In the genomic region with DNA sequence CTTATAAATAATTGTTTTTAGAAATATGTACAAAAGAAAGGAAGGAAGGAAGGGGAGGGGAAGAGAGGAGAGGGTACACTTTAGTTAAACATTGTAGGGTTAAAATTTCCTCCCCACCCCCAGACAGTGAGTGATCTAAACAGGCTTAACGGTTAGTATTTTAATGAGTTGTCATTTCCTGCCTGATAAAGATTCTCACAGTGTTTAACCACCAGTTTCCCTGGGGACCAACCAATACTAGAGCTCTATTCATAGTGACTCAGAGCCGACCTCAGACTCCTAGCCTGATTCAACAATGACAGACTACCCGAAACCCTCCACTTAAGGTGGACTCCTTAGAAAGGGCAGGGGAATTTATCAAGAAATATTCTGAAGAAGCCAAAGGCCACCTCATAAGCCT, we compare ENCODE assay signal across 8 mouse cellular contexts. TPM values are rescaled to one million over a fixed set of nuclear protein-coding genes. Genes with fewer than 3 reads are reported as not detected.
A peak's percentile ranks its signal among the peaks of the same experiment; 100 is the strongest.
DNase-seq lines count a peak whose midpoint lies in the region; ATAC-seq lines count a peak whose summit lies in the region.

No protein-coding gene starts in this region.

- no peaks in the 10 kb centered on the region for H3K27me3 ChIP-seq in lung, embryonic 15.5 days
- no peaks in the 10 kb centered on the region for H3K27me3 ChIP-seq in heart, embryonic 14.5 days (ENCODE audit: control insufficient read depth, insufficient read depth, low read length)

- peaks cover 26% of the 10 kb centered on the region for H3K4me1 ChIP-seq in lung, embryonic 15.5 days
- H3K4me1 ChIP-seq in heart, embryonic 14.5 days (ENCODE audit: control insufficient read depth in 2 of 2, insufficient read depth in 2 of 2, low read length in 2 of 2): peaks cover 4 to 22% of the 10 kb centered on the region in 2 experiments

- WGBS in lung, embryonic 15.5 days: 11% methylated on average over 3 of the region's 3 CpGs
- 16% methylated on average over 3 of the region's 3 CpGs for WGBS in heart, embryonic 14.5 days

- no peak overlapping the region for H3K9ac ChIP-seq in lung, embryonic 15.5 days
- H3K9ac ChIP-seq in heart, embryonic 14.5 days (ENCODE audit: low read length): 0 out of 2 replicates have a peak overlapping the region, but pooled peaks have one; percentile 3

- no peaks in the 10 kb centered on the region for H3K9me3 ChIP-seq in lung, embryonic 15.5 days
- no peaks in the 10 kb centered on the region for H3K9me3 ChIP-seq in heart, embryonic 14.5 days (ENCODE audit: control insufficient read depth, low read length)

- H3K4me2 ChIP-seq in lung, embryonic 15.5 days: no peak overlapping the region; the same call in 1 of the 2 replicates
- H3K4me2 ChIP-seq in heart, embryonic 14.5 days (ENCODE audit: low read length): no peak overlapping the region; the same call in 1 of the 2 replicates

- ATAC-seq in lung, embryonic 15.5 days (ENCODE audit: borderline replicate concordance, extremely low read depth, low FRiP score, low TSS enrichment): peak; percentile 73
- ATAC-seq in heart, embryonic 14.5 days (ENCODE audit: insufficient number of reproducible peaks, insufficient read depth, low FRiP score, low read depth): peak; percentile 77
- peak; percentile 80 for ATAC-seq in monocyte, adult 5-6 weeks (replicated peaks; ENCODE audit: insufficient number of reproducible peaks, low FRiP score, low TSS enrichment, poor library complexity, severe bottlenecking)

- no peaks in the 10 kb centered on the region for H3K36me3 ChIP-seq in lung, embryonic 15.5 days
- H3K36me3 ChIP-seq in heart, embryonic 14.5 days (ENCODE audit: control insufficient read depth, insufficient read depth, low read length): no peaks in the 10 kb centered on the region

- peak overlapping the region; percentile 79 for H3K27ac ChIP-seq in lung, embryonic 15.5 days
- H3K27ac ChIP-seq in heart, embryonic 14.5 days (replicated peaks in 1 of 2; ENCODE audit: control insufficient read depth in 1 of 2, insufficient read depth in 1 of 2, low read depth in 2 of 2, low read length in 2 of 2): peak overlapping the region; percentile 49 to 74; a peak in 3 of 4 replicates

- H3K4me3 ChIP-seq in lung, embryonic 15.5 days: no peak overlapping the region
- H3K4me3 ChIP-seq in heart, embryonic 14.5 days (ENCODE audit: control insufficient read depth in 1 of 2, insufficient read depth in 1 of 2, low read depth in 1 of 2, low read length in 2 of 2): no peak overlapping the region

- DNase-seq in lung, postnatal 14 days: no peak
- peak; percentile 95 for DNase-seq in MEL-GATA-1-ER (ENCODE audit: extremely low read depth, low read depth)
- no peak for DNase-seq in ovary, postnatal 14 days (ENCODE audit: low spot score)
- DNase-seq in frontal cortex, postnatal 10 days (ENCODE audit: low spot score in 2 of 2): no peak
- no peak for DNase-seq in layer of hippocampus, adult 8-10 months (ENCODE audit: low spot score in 2 of 2)

RNA-seq across cellular contexts. Expression of gene Tubd1, which starts 48.2 kb away (rescaled TPM):
- polyA plus RNA-seq in lung, embryonic 15.5 days (2015; fragmentation: Nextera tagmentation; extraction: Ambion mirVana): 14.8 and 16.1 TPM in 2 replicates
- polyA plus RNA-seq in heart, embryonic 14.5 days (2014; fragmentation: Nextera tagmentation; extraction: Ambion mirVana): 12.0 and 13.2 TPM in 2 replicates
- total RNA-seq in monocyte, adult 5-6 weeks (2017): 3.1 to 8.8 TPM (median 7.0 TPM) in 3 replicates
- total RNA-seq in layer of hippocampus, adult 8-10 months (2022): 1 to 10 TPM; 5.2 to 7.9 (median 7.1) TPM

RNA-seq across cellular contexts. Expression of gene Rps6kb1, which starts 48.4 kb away (rescaled TPM):
- 59.0 and 61.1 TPM in 2 replicates for polyA plus RNA-seq in lung, embryonic 15.5 days (2015; fragmentation: Nextera tagmentation; extraction: Ambion mirVana)
- 33.4 and 34.8 TPM in 2 replicates for polyA plus RNA-seq in heart, embryonic 14.5 days (2014; fragmentation: Nextera tagmentation; extraction: Ambion mirVana)
- total RNA-seq in monocyte, adult 5-6 weeks (2017): 43.7 to 68.2 TPM (median 66.3 TPM) in 3 replicates
- 10 to 100 TPM; 36.8 to 41.2 (median 39.4) TPM for total RNA-seq in layer of hippocampus, adult 8-10 months (2022)
